Mouse (Mus musculus) heart, adult 2 months (tissue): ENCODE measurements around the gene Tbc1d10a.

Experiments used
- CTCF ChIP-seq: fragments of 200-600 bp; IDR thresholded peaks from 2 replicates; pipeline ENCODE4 v1.8.1; 2022; ENCODE audit warnings: antibody characterized with exemption, mild to moderate bottlenecking, moderate library complexity
- EP300 ChIP-seq: fragments of 200-500 bp; IDR thresholded peaks from 2 replicates; pipeline ENCODE4 v1.6.1; 2011; ENCODE audit warnings: low read depth, low read length, control low read depth; ENCODE audit not compliant: insufficient read depth
- POLR2A ChIP-seq: fragments of 200-500 bp; IDR thresholded peaks from 2 replicates; pipeline ENCODE4 v1.6.1; 2011; ENCODE audit warnings: mild to moderate bottlenecking, low read depth, low read length, control low read depth; ENCODE audit not compliant: insufficient read depth

DNA sequence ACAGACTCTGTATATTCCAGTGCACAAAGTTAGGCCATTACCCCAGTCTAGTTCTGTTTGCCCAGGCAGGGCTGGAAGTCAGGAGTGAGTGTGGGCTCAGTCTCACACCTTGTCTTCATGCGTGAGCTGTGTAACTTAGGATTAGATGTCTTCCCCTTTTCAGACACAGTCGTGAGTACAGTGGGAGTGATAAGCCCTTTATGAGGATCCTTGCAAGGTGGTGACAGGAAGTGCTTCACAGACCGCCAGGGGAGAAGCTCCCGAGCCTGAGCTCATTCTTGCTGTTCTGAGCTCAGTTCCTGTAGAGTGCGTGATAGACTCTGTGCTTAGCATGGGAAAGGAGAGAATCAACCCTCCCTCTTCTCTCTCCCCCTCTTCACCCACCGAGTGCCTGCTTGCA is 20.0 kb downstream of the Tbc1d10a start:
- TF ChIP-seq EP300 (no peak), POLR2A (no peak), CTCF (no peak)
